Mouse (Mus musculus) CH12F3 (cell line): ENCODE measurements around the gene Btbd11.

ENCODE experiments used
- in situ Hi-C: fragments of 300-500 bp; cut with MboI; formaldehyde crosslinking; loops from 2 replicates; pipeline ENCODE4 v1.14.3; 2020; ENCODE audit warnings: low sequenced_read_pairs

Gene Btbd11

GRCm38 (mm10) chr10:85587758-85588157, 201.1 kb downstream of the Btbd11 start:
- in situ Hi-C loops, result no loop called here

DNA sequence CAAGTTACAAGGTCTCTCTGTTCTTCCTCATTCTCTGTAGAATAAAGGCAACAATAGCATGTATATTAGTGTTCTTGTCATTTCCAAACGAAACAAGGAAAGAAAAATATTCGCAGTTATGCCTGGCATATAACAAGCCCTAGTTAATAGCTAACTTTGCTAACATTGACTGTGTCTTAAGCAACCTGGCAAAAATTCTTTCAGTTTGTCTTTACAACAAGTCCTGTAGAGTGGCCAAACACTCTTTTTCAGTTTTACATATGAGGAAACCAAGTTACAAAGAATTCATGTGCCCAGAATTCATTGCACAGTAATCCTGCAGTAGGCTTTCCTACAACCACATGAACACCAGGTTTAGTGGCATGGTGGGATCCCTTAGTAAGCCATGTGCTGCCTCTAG, 203.4 kb downstream of the Btbd11 start:
- in situ Hi-C loops, result no loop called here

- in situ Hi-C loops, result no loop called here
Measured at GRCm38 (mm10) chr10:85591296-85591695, 204.7 kb downstream of the Btbd11 start.

DNA sequence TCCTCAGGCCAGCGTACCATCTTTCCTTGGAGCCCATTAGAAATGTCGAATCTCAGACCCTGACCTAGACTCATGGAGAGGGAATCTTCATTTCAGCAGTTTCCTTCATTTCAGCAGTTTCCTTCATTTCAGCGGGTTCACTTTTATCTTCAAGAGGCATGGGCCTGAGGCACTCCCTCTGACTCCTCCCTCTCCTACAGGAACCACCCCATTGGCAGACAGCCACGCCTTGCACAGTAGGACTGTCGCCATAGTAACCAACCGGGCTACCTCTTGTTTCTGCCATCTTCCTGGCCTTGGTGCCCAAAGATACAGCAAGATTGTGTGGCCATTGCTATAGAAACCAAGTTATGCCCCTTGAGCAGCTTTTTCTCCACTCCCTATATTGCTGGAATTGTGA, 205.4 kb downstream of the Btbd11 start:
- in situ Hi-C loops, result no loop called here

GRCm38 (mm10) chr10:85596301-85596700, 209.7 kb downstream of the Btbd11 start:
- in situ Hi-C loops, result no loop called here

- in situ Hi-C loops, result no loop called here
Measured at GRCm38 (mm10) chr10:85598093-85598599, 211.5 kb downstream of the Btbd11 start.

- in situ Hi-C loops, result no loop called here
Measured at GRCm38 (mm10) chr10:85598603-85599542, 212.3 kb downstream of the Btbd11 start.

DNA sequence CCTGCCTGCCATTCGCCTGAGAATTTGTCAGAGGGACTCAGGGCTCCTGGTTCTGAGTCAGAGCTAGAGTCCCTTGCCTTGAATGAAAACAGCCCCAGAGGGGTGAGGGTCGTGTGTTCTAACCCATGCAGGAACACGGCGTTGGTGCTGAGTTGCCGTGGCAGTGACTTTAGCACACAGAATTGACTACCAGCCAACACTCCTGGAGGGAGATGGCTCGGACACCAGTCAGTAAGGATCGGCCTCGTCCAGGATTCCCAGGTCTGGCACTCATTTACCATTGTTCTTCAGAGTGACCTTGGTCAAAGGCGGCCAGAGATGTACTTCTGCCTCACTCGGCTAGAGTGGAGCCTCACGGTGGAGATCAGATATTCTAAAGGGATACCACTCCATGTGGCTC, 215.9 kb downstream of the Btbd11 start:
- in situ Hi-C loops, result no loop called here

DNA sequence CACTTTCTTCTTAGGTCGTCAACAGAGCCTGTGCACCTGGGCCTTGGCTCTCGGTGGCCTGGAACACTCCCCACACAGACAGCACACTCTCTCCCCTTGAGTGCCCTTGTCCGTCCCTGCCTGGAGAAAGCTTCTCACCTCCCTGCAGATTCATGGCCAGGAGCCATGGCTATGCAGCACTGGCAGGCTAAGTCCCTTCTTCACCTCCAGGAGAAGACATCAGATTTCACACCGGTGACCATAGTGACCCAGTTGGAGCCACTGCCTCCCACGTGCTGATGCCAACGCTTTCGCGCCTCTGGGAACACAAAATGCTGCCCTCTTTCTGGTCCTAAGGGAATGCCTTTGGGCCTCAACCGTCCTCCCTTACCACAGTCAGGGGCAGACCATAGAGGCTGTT, 217.9 kb downstream of the Btbd11 start:
- in situ Hi-C loops, result no loop called here

- in situ Hi-C loops, result no loop called here
Measured at GRCm38 (mm10) chr10:85608550-85609278, 222.1 kb downstream of the Btbd11 start.

DNA sequence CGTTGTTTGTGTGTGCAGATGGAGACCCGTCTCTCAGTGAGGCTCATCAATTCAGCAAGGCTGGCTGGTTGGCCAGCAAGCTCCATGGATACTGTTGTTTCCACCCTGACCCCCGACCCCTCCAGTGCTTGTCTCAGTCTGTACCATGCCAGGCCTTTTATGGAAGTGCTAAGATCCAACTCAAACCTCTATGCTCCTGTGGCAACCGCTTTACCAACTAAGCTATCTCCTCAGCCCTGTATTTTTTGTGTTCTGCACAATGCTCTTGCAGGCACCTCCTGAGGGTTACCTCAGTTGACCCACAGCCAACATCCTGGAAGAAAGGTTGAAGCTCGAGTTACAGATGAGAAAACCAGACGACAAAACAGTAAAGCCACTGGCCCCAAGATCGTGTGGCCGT, 230.5 kb downstream of the Btbd11 start:
- in situ Hi-C loops, result no loop called here

GRCm38 (mm10) chr10:85617501-85618417, 231.1 kb downstream of the Btbd11 start:
- in situ Hi-C loops, result no loop called here

DNA sequence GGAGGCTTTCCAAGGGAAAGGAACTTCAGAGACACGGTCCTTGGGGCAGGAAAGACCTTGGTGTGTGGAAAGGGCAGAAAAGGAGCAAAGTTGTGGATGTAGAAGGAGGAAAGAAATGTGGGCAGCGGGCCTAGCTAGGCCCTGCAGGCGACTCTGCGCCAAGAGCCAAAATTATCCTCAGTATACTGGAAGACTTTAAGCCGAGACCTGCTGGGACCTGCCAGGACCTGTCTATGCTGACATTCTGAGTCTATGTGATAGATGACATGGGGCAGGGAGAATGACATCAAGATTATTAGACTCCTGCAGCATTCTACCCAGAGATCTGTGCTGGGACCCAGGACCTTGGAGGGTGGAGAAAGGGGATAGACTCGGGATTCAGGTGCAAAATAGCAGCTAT, 234.5 kb downstream of the Btbd11 start:
- in situ Hi-C loops, result no loop called here

GRCm38 (mm10) chr10:85624504-85625169, 238.0 kb downstream of the Btbd11 start:
- in situ Hi-C loops, result loop anchor here (25.0 kb wide), 1 partner anchor 412 kb away; no protein-coding TSS in a partner anchor

GRCm38 (mm10) chr10:85625170-85625686, 238.6 kb downstream of the Btbd11 start:
- in situ Hi-C loops, result loop anchor here (25.0 kb wide), 1 partner anchor 413 kb away; no protein-coding TSS in a partner anchor

DNA sequence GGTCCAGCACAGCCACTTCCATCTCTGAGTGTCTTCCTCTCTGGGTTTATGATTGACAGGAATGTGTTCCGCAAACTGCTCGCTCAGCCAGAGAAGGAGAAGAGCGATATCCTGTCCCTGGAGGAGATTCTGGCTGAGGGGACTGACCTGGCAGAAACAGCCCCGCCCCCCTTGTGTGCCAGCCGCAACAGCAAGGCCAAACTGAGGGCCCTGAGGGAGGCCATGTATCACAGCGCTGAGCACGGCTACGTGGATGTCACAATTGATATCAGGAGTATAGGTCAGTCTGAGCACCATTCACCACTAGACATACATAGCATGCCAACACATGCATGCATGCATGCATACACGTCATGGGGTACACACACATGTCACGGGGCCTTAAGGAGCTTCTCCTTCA, 245.4 kb downstream of the Btbd11 start:
- in situ Hi-C loops, result loop anchor here (25.0 kb wide), 1 partner anchor 420 kb away; no protein-coding TSS in a partner anchor

DNA sequence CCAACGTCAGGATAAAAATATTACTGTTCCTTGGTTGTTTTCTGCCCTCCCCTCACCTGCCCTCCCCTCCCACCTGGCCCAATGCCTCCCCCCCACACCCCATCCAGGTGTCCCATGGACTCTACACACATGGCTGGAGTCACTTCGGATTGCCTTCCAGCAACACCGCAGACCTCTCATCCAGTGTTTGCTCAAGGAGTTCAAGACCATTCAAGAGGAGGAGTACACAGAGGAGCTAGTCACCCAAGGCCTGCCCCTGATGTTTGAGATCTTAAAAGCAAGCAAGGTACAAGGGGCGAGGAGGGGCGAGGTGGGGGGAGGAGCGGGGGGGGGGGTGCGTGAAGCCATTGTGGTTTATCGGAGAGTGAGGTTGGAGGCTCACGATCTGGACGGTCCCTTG, 247.0 kb downstream of the Btbd11 start:
- in situ Hi-C loops, result loop anchor here (25.0 kb wide), 1 partner anchor 421 kb away; no protein-coding TSS in a partner anchor

- in situ Hi-C loops, result loop anchor here (25.0 kb wide), 1 partner anchor 425 kb away; no protein-coding TSS in a partner anchor
Measured at GRCm38 (mm10) chr10:85637580-85637979, 251.0 kb downstream of the Btbd11 start.

DNA sequence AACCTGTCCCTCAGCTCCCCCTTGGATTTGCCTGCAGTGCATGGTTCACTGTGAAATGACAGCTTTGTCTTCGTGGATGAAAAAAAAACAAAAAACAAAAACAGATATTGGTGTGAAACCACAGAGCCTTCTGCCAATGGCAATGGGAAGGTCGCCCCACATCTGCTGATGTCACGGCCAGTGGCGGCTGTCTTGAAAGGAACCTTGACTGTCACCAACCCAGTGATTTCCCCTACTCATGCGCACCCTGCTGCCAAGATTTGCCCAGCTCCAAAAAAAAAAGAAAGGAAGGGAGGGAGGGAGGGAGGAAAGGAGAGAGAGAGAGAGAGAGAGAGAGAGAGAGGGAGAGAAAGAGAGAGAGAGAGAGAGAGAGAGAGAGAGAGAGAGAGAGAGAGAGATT, 251.5 kb downstream of the Btbd11 start:
- in situ Hi-C loops, result loop anchor here (25.0 kb wide), 1 partner anchor 426 kb away; no protein-coding TSS in a partner anchor
